Mouse (Mus musculus) T-cell, adult 2 months (primary cell): Measurements from ENCODE around the gene Mia.

ENCODE experiments used
- DNase-seq: peaks from one replicate; pipeline ENCODE4 v3.0.0; 2022; ENCODE audit warnings: low spot score

The Mia gene

DNA sequence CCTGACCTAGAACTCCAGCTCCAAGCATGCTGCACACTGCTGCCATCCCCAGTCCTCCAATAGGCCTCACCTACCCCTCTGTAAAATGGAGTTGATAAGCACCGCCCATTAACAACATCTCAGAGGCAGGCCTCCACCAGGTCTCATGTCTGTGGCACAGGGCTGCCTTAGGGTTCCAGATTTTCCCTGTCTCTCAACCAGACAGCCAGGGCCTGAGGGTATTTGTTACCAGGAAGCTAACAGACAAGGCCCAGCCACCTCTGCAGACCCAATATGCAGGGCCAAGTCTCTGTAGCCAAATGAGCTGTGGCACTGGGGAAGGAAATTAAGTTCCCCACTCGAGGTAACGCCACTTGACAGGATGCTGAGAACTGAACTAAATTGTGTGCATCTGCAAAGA, 20.0 kb downstream of the Mia start:
- no peak for DNase-seq

- DNase-seq, result peak; percentile 88
Measured at GRCm38 (mm10) chr7:27159882-27160281, 21.1 kb downstream of the Mia start.

GRCm38 (mm10) chr7:27159256-27159655, 21.7 kb downstream of the Mia start:
- no peak for DNase-seq

DNA sequence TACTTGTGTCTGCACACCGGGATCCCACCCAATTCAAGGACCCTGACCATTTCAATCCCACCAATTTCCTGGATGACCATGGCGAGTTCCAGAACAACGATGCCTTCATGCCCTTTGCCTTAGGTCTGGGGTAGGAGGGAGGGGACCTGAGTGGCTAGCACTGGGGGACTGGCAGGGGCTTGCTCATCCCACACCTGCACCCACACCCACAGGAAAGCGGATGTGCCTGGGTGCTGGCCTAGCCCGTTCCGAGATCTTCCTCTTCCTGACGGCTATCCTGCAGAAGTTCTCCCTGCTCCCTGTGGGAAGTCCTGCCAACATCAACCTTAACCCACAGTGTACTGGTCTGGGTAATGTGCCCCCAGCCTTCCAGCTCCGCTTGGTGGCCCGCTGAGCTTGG, 22.8 kb downstream of the Mia start:
- DNase-seq, result no peak

GRCm38 (mm10) chr7:27156005-27156404, 25.0 kb downstream of the Mia start:
- no peak for DNase-seq

GRCm38 (mm10) chr7:27153205-27153764, 27.7 kb downstream of the Mia start, which contains the start of gene Cyp2t4:
Gene Cyp2t4, plus strand, starts transcription at chr7:27153714.
- no peak for DNase-seq

GRCm38 (mm10) chr7:27136410-27136996, 44.5 kb downstream of the Mia start:
- no peak for DNase-seq

- DNase-seq, result no peak
Measured at GRCm38 (mm10) chr7:27133757-27134156, 47.2 kb downstream of the Mia start.

- no peak for DNase-seq
Measured at GRCm38 (mm10) chr7:27133156-27133555, 47.8 kb downstream of the Mia start.

GRCm38 (mm10) chr7:27132588-27132987, 48.4 kb downstream of the Mia start:
- DNase-seq, result no peak

GRCm38 (mm10) chr7:27131387-27131786, 49.6 kb downstream of the Mia start:
- DNase-seq, result no peak

- DNase-seq, result no peak
Measured at GRCm38 (mm10) chr7:27130521-27131370, 50.2 kb downstream of the Mia start.

DNA sequence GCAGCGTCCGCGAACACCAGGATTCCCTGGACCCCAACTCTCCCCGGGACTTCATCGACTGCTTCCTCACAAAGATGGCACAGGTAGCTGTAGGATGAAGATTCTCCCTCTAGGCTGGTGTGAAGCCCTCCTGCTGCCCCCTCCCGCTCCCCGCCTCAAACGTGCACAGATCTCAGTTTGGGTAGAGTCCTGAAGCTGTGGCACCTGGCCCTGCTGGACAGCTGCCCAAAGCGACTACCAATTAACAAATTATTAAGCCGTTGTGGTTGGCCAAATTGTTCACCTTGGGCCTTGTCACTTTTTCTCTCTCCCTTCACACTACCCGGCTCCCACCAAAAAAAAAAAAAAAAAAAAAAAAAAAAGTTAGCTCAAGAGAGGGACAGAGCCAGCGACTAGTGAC, 51.1 kb downstream of the Mia start:
- no peak for DNase-seq
